Mouse (Mus musculus) testis, postnatal 14 days (tissue): ENCODE measurements around the gene P3h3.
"Not testable (repeated sequence)": the region's sequence is repeated elsewhere in the genome, so short reads cannot be mapped to it uniquely, and the experiment has no call there.

ENCODE experiments used
- DNase-seq: peaks from one replicate; pipeline ENCODE4 v3.0.0; 2021; ENCODE audit warnings: low spot score

The P3h3 gene

GRCm38 (mm10) chr6:124856916-124857839, at the start of gene P3h3:
Gene P3h3 (minus strand): TSS chr6:124857752.
- peak; percentile 69 for DNase-seq

GRCm38 (mm10) chr6:124904991-124905860, 47.7 kb upstream of the P3h3 start:
- DNase-seq: no peak

GRCm38 (mm10) chr6:124904161-124904981, 46.8 kb upstream of the P3h3 start:
- DNase-seq: peak; percentile 70

- DNase-seq: peak; percentile 87
These were observed 46.1 kb upstream of the P3h3 start for GRCm38 (mm10) chr6:124903580-124904151.

- DNase-seq: no peak
These were observed 44.3 kb upstream of the P3h3 start for GRCm38 (mm10) chr6:124901851-124902250.

GRCm38 (mm10) chr6:124900801-124901480, 43.4 kb upstream of the P3h3 start:
- no peak for DNase-seq

GRCm38 (mm10) chr6:124900056-124900800, 42.7 kb upstream of the P3h3 start:
- DNase-seq: no peak

GRCm38 (mm10) chr6:124898359-124898758, 40.8 kb upstream of the P3h3 start:
- no peak for DNase-seq

- DNase-seq: not testable (repeated sequence)
These were observed 36.6 kb upstream of the P3h3 start for GRCm38 (mm10) chr6:124894113-124894512.

- no peak for DNase-seq
These were observed 33.4 kb upstream of the P3h3 start for GRCm38 (mm10) chr6:124890997-124891396.

- DNase-seq: no peak
These were observed 31.1 kb upstream of the P3h3 start for GRCm38 (mm10) chr6:124888555-124889125.

GRCm38 (mm10) chr6:124887986-124888385, 30.4 kb upstream of the P3h3 start, which contains the start of gene Cd4:
Gene Cd4 (minus strand): TSS chr6:124888221.
- no peak for DNase-seq

GRCm38 (mm10) chr6:124885956-124886381, 28.4 kb upstream of the P3h3 start:
- no peak for DNase-seq

GRCm38 (mm10) chr6:124884714-124885500, 27.4 kb upstream of the P3h3 start:
- DNase-seq: no peak

GRCm38 (mm10) chr6:124883351-124883750, 25.8 kb upstream of the P3h3 start:
- DNase-seq: no peak

GRCm38 (mm10) chr6:124881821-124882220, 24.3 kb upstream of the P3h3 start:
- no peak for DNase-seq

- no peak for DNase-seq
These were observed 21.8 kb upstream of the P3h3 start for GRCm38 (mm10) chr6:124879390-124879789.

GRCm38 (mm10) chr6:124874348-124874747, 16.8 kb upstream of the P3h3 start:
- no peak for DNase-seq

- no peak for DNase-seq
These were observed 9.0 kb upstream of the P3h3 start for GRCm38 (mm10) chr6:124866560-124866959.
